Mouse (Mus musculus): ENCODE measurements around the gene Klhdc1. TPM values are rescaled to one million over a fixed set of nuclear protein-coding genes. Genes with fewer than 3 reads are reported as not detected.

Gene Klhdc1
- polyA plus RNA-seq, 1 experiment = 1.8 TPM

DNA sequence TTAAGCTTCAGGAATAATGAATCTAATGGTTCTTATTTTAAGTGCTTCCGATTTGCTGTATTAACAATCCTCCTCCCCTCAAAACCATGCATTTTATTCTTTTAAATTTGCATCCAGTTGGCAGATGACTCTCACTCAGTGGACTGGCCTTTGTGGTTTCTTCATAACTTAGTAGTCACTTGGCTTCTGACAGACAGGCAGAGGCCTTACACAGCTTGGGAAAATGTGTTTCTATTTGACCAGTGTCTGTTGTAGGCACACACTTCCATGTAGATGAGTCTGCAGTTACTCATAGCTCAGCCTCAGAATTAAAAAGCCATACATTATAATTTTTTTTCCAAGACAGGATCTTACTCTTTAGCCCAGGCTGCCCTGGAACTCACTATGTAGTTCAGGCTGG lies 12.8 kb downstream of the Klhdc1 start:
- no peak overlapping the region for H3K4me3 ChIP-seq (ENCODE audit: insufficient read depth, poor library complexity, severe bottlenecking)
- H3K79me3 ChIP-seq (ENCODE audit: low read depth) = no peaks in the 10 kb centered on the region
- H3K36me3 ChIP-seq (ENCODE audit: control insufficient read depth, insufficient read depth) = no peaks in the 10 kb centered on the region
- no peaks in the 10 kb centered on the region for H3K79me2 ChIP-seq (ENCODE audit: control insufficient read depth, insufficient read depth)
- no peaks in the 10 kb centered on the region for H3K27me3 ChIP-seq (ENCODE audit: control insufficient read depth, insufficient read depth, insufficient read length)
- no peak overlapping the region for H3ac ChIP-seq (ENCODE audit: control insufficient read depth, insufficient read length, low read depth)
- TF ChIP-seq USF1 (IDR thresholded peaks at IDR 0.05; ENCODE audit: low read depth) (no peak), MYOG (IDR thresholded peaks at IDR 0.05; ENCODE audit: control insufficient read depth, extremely low read depth, insufficient read length) (no peak), MAX (IDR thresholded peaks at IDR 0.05) (no peak), CEBPB (IDR thresholded peaks at IDR 0.05; ENCODE audit: low read depth) (no peak), CTCF (IDR thresholded peaks at IDR 0.05; ENCODE audit: control insufficient read depth, insufficient read depth, insufficient read length) (no peak), FOSL1 (IDR thresholded peaks at IDR 0.05; ENCODE audit: insufficient read depth, low read length, poor library complexity, severe bottlenecking) (no peak)

DNA sequence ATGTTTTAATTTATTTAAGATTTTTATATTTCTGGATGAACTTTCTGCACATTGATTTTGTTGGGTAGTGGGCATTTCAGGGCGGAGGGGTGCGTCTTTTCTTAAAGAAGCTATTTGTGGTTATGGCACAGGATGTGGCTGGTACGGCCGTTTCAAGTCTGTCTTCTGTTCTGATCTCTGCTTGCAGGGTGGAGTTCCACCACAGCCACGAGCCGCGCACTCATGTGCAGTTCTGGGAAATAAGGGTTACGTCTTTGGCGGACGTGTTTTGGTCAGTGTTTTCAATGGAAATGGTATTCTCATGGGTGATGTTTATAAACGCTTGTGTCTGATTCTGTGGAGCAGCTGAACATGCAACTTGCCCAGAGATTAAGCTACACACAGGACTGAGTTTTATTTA lies 16.9 kb downstream of the Klhdc1 start:
- Histone ChIP-seq H3K4me3 (ENCODE audit: insufficient read depth, poor library complexity, severe bottlenecking) (no peak overlapping the region), H3K27me3 (ENCODE audit: control insufficient read depth, insufficient read depth, insufficient read length) (no peaks in the 10 kb centered on the region), H3K36me3 (ENCODE audit: control insufficient read depth, insufficient read depth) (no peaks in the 10 kb centered on the region), H3ac (ENCODE audit: control insufficient read depth, insufficient read length, low read depth) (no peak overlapping the region), H3K79me3 (ENCODE audit: low read depth) (no peaks in the 10 kb centered on the region), H3K79me2 (ENCODE audit: control insufficient read depth, insufficient read depth) (no peaks in the 10 kb centered on the region)
- no peak for TF ChIP-seq MAX (IDR thresholded peaks at IDR 0.05)
- no peak for TF ChIP-seq USF1 (IDR thresholded peaks at IDR 0.05; ENCODE audit: low read depth)
- TF ChIP-seq MYOG (IDR thresholded peaks at IDR 0.05; ENCODE audit: control insufficient read depth, extremely low read depth, insufficient read length) = no peak
- no peak for TF ChIP-seq FOSL1 (IDR thresholded peaks at IDR 0.05; ENCODE audit: insufficient read depth, low read length, poor library complexity, severe bottlenecking)
- no peak for TF ChIP-seq CTCF (IDR thresholded peaks at IDR 0.05; ENCODE audit: control insufficient read depth, insufficient read depth, insufficient read length)
- no peak for TF ChIP-seq MYOD1 (IDR thresholded peaks at IDR 0.05; ENCODE audit: control insufficient read depth, insufficient read length, low read depth)
- TF ChIP-seq CEBPB (IDR thresholded peaks at IDR 0.05; ENCODE audit: low read depth) = no peak

DNA sequence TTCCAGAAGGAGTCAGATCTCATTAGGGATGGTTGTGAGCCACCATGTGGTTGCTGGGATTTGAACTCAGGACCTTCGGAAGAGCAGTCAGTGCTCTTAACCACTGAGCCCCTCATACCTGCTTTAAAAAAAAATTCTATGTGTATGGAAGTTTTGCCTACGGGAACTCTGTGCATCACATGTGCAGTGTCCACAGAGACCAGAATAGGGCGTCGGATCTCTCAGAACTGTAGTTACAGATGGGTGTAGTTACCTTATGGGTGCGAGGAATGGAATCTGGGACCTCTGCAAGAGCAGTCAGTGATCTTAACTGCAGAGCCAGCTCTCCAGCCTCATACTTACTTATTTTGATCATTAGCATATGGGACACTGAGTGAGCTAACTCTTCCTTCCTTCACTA lies 21.3 kb downstream of the Klhdc1 start:
- Histone ChIP-seq H3ac (ENCODE audit: control insufficient read depth, insufficient read length, low read depth) (no peak overlapping the region), H3K4me3 (ENCODE audit: insufficient read depth, poor library complexity, severe bottlenecking) (no peak overlapping the region), H3K27me3 (ENCODE audit: control insufficient read depth, insufficient read depth, insufficient read length) (no peaks in the 10 kb centered on the region), H3K79me3 (ENCODE audit: low read depth) (no peaks in the 10 kb centered on the region), H3K36me3 (ENCODE audit: control insufficient read depth, insufficient read depth) (no peaks in the 10 kb centered on the region), H3K79me2 (ENCODE audit: control insufficient read depth, insufficient read depth) (no peaks in the 10 kb centered on the region)
- TF ChIP-seq CEBPB (IDR thresholded peaks at IDR 0.05; ENCODE audit: low read depth) = no peak
- TF ChIP-seq FOSL1 (IDR thresholded peaks at IDR 0.05; ENCODE audit: insufficient read depth, low read length, poor library complexity, severe bottlenecking) = no peak
- no peak for TF ChIP-seq CTCF (IDR thresholded peaks at IDR 0.05; ENCODE audit: control insufficient read depth, insufficient read depth, insufficient read length)
- no peak for TF ChIP-seq MYOD1 (IDR thresholded peaks at IDR 0.05; ENCODE audit: control insufficient read depth, insufficient read length, low read depth)
- no peak for TF ChIP-seq MAX (IDR thresholded peaks at IDR 0.05)
- TF ChIP-seq USF1 (IDR thresholded peaks at IDR 0.05; ENCODE audit: low read depth) = no peak
- no peak for TF ChIP-seq MYOG (IDR thresholded peaks at IDR 0.05; ENCODE audit: control insufficient read depth, extremely low read depth, insufficient read length)

DNA sequence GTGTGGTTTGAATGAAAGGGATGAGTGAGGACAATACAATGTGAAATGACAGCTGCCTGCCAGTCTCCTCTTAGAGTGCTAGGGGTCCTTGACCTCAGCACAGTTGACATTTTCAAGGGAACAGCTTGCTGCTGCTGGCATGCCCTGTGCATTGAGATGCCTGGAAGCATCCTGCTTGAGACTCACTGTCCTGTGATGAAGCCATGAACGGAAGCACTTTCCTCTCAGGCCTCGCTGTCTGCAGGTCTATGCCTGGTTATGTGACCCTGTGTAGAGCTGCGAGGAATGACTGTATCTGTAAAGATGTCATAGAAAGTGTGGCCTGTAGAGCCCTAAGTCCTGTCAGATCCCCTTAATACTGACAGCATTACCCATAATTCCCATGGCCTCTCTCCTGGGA lies 24.1 kb downstream of the Klhdc1 start:
- H3K4me3 ChIP-seq (ENCODE audit: insufficient read depth, poor library complexity, severe bottlenecking) = no peak overlapping the region
- H3K27me3 ChIP-seq (ENCODE audit: control insufficient read depth, insufficient read depth, insufficient read length) = no peaks in the 10 kb centered on the region
- H3ac ChIP-seq (ENCODE audit: control insufficient read depth, insufficient read length, low read depth) = no peak overlapping the region
- no peaks in the 10 kb centered on the region for H3K36me3 ChIP-seq (ENCODE audit: control insufficient read depth, insufficient read depth)
- H3K79me3 ChIP-seq (ENCODE audit: low read depth) = no peaks in the 10 kb centered on the region
- no peak for TF ChIP-seq MAX (IDR thresholded peaks at IDR 0.05)
- TF ChIP-seq MYOG (IDR thresholded peaks at IDR 0.05; ENCODE audit: control insufficient read depth, extremely low read depth, insufficient read length) = no peak
- TF ChIP-seq CTCF (IDR thresholded peaks at IDR 0.05; ENCODE audit: control insufficient read depth, insufficient read depth, insufficient read length) = no peak
- no peak for TF ChIP-seq FOSL1 (IDR thresholded peaks at IDR 0.05; ENCODE audit: insufficient read depth, low read length, poor library complexity, severe bottlenecking)
- TF ChIP-seq CEBPB (IDR thresholded peaks at IDR 0.05; ENCODE audit: low read depth) = no peak
- no peak for TF ChIP-seq MYOD1 (IDR thresholded peaks at IDR 0.05; ENCODE audit: control insufficient read depth, insufficient read length, low read depth)
- TF ChIP-seq USF1 (IDR thresholded peaks at IDR 0.05; ENCODE audit: low read depth) = no peak
- H3K79me2 ChIP-seq (ENCODE audit: control insufficient read depth, insufficient read depth) = no peaks in the 10 kb centered on the region

DNA sequence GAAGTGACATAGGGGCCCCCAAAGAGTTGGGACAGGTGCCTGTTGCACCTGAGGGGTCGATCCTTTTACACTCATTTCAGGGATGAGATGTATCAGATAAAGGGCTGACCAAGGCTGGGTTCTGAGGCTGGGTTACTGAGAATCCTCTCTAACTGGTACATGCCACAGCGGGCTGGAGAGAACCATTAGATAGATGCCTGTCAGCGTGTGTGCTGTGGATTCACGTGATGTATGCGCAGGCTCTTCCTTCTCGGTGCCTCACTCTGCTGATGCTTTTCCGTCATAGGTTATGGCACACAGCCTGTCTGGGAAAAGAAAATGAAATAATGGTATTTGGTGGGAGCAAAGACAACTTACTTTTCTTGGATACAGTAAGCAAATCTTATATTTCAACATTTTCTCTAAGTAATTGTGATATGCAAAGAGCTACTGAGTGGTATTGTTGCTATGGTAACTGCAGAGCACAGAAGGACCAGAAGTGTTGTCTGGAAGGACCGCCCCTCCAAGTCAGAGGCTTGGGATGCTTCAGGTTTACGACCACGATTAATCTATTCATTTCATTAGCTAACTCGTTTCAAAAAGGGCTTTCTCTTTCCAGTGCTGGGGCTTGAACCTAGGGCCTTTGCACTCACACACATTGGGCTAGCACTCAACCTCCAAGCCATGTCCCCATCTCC lies 27.1 kb downstream of the Klhdc1 start:
- Histone ChIP-seq H3K4me3 (ENCODE audit: insufficient read depth, poor library complexity, severe bottlenecking) (no peak overlapping the region), H3ac (ENCODE audit: control insufficient read depth, insufficient read length, low read depth) (no peak overlapping the region), H3K79me2 (ENCODE audit: control insufficient read depth, insufficient read depth) (no peaks in the 10 kb centered on the region), H3K36me3 (ENCODE audit: control insufficient read depth, insufficient read depth) (no peaks in the 10 kb centered on the region), H3K27me3 (ENCODE audit: control insufficient read depth, insufficient read depth, insufficient read length) (no peaks in the 10 kb centered on the region), H3K79me3 (ENCODE audit: low read depth) (no peaks in the 10 kb centered on the region)
- no peak for TF ChIP-seq CTCF (IDR thresholded peaks at IDR 0.05; ENCODE audit: control insufficient read depth, insufficient read depth, insufficient read length)
- no peak for TF ChIP-seq MYOD1 (IDR thresholded peaks at IDR 0.05; ENCODE audit: control insufficient read depth, insufficient read length, low read depth)
- no peak for TF ChIP-seq MAX (IDR thresholded peaks at IDR 0.05)
- TF ChIP-seq MYOG (IDR thresholded peaks at IDR 0.05; ENCODE audit: control insufficient read depth, extremely low read depth, insufficient read length) = no peak
- no peak for TF ChIP-seq USF1 (IDR thresholded peaks at IDR 0.05; ENCODE audit: low read depth)
- no peak for TF ChIP-seq CEBPB (IDR thresholded peaks at IDR 0.05; ENCODE audit: low read depth)
- TF ChIP-seq FOSL1 (IDR thresholded peaks at IDR 0.05; ENCODE audit: insufficient read depth, low read length, poor library complexity, severe bottlenecking) = no peak
